Mouse (Mus musculus) heart, adult 2 months (tissue): ENCODE measurements around the gene Pkd1l2. TPM values are rescaled to one million over a fixed set of nuclear protein-coding genes. Genes with fewer than 3 reads are reported as not detected.
A peak's percentile ranks its signal among the peaks of the same experiment; 100 is the strongest.

Source experiments
- DNase-seq, 2 experiments: peaks; one replicate each; pipeline ENCODE4 v3.0.0; 2021
- H3K27ac ChIP-seq: fragments of 200-600 bp; 2 replicates; pipeline ENCODE4 v1.8.1; 2022
- H3K27me3 ChIP-seq: fragments of 200-500 bp; 2 replicates; pipeline ENCODE4 v1.6.1; 2012; ENCODE audit warnings: mild to moderate bottlenecking, low read length, inconsistent platforms, mixed read lengths; ENCODE audit not compliant: control insufficient read depth, insufficient read depth
- H3K36me3 ChIP-seq: fragments of 200-500 bp; 2 replicates; pipeline ENCODE4 v1.6.1; 2012; ENCODE audit warnings: low read length, inconsistent platforms; ENCODE audit not compliant: control insufficient read depth, insufficient read depth
- H3K4me1 ChIP-seq: fragments of 200-500 bp; 2 replicates; pipeline ENCODE4 v1.6.1; 2011; ENCODE audit warnings: low read length; ENCODE audit not compliant: control insufficient read depth, insufficient read depth
- H3K4me3 ChIP-seq: fragments of 200-600 bp; 2 replicates; pipeline ENCODE4 v1.8.1; 2022
- H3K79me2 ChIP-seq: fragments of 200-500 bp; replicated peaks from 2 replicates; pipeline ENCODE4 v1.6.1; 2012; ENCODE audit warnings: mild to moderate bottlenecking, inconsistent platforms, low read length, moderate library complexity, mixed read lengths; ENCODE audit not compliant: control insufficient read depth, insufficient read depth
- H3K9ac ChIP-seq: fragments of 200-500 bp; 2 replicates; pipeline ENCODE4 v1.6.1; 2012; ENCODE audit warnings: low read depth, mild to moderate bottlenecking, control low read depth, inconsistent platforms, low read length, mixed read lengths
- EP300 ChIP-seq: fragments of 200-500 bp; IDR thresholded peaks from 2 replicates; pipeline ENCODE4 v1.6.1; 2011; ENCODE audit warnings: low read depth, low read length, control low read depth; ENCODE audit not compliant: insufficient read depth
- POLR2A ChIP-seq: fragments of 200-500 bp; IDR thresholded peaks from 2 replicates; pipeline ENCODE4 v1.6.1; 2011; ENCODE audit warnings: mild to moderate bottlenecking, low read depth, low read length, control low read depth; ENCODE audit not compliant: insufficient read depth
- WGBS: fragments of 180-500 bp; shearing (Covaris S2); methylation state at CpG from one replicate; pipeline ENCODE4 v1.1.7; 2018; 5-methylcytosine and 5-hydroxymethylcytosine counted together
- intact Hi-C: fragments of 180-260 bp; cut with DNase I; formaldehyde crosslinking; loops from one replicate; pipeline ENCODE4 v1.15.1; 2025
- polyA plus RNA-seq: library from polyadenylated mRNA; depleted of rRNA; stranded (reverse); fragments of >200 nt; gene quantifications from 2 replicates; pipeline ENCODE4 v1.2.3, GENCODE M21; 2012; rRNA removed
- total RNA-seq, 2 experiments: library from RNA; stranded (reverse); gene quantifications; 2 replicates each; pipeline ENCODE4 v1.2.3; 2021

Pkd1l2 gene
- total and polyA plus RNA-seq, 3 experiments = not detected

- Histone ChIP-seq H3K9ac (peak overlapping the region; percentile 60), H3K36me3 (no peaks in the 10 kb centered on the region), H3K4me1 (peaks cover 8% of the 10 kb centered on the region), H3K27me3 (no peaks in the 10 kb centered on the region), H3K27ac (peak overlapping the region; percentile 72), H3K79me2 (peaks cover 4% of the 10 kb centered on the region), H3K4me3 (peak overlapping the region; percentile 54)
- 5% methylated on average over 21 of the region's 21 CpGs for WGBS
- intact Hi-C loops = no loop called here
- peak; percentile 51; the same call in 1 of the 2 replicates for TF ChIP-seq POLR2A
- TF ChIP-seq EP300 = no peak
- DNase-seq = peak; percentile 63 to 67
These were observed 135.9 kb downstream of the Pkd1l2 start for GRCm38 (mm10) chr8:116946268-116946838.

Other genes with a start within 250 kb of the Pkd1l2 start
- 10 to 100 TPM; 65.8 to 79.2 TPM for gene Cmc2, start 161.0 kb downstream of the Pkd1l2 start, total RNA-seq
- gene Cmc2, start 161.0 kb downstream of the Pkd1l2 start, polyA plus RNA-seq = 30.0 and 46.1 TPM in 2 replicates
- under 1 TPM; 0.37 to 0.89 TPM for gene Cenpn, start 160.7 kb downstream of the Pkd1l2 start, total RNA-seq
- gene Cenpn, start 160.7 kb downstream of the Pkd1l2 start, polyA plus RNA-seq = 0.74 and 1.3 TPM in 2 replicates
- gene Atmin, start 139.1 kb downstream of the Pkd1l2 start, total RNA-seq = 10 to 100 TPM; 14.4 to 16.5 TPM
- gene Atmin, start 139.1 kb downstream of the Pkd1l2 start, polyA plus RNA-seq = 9.3 and 14.5 TPM in 2 replicates
- gene 1700030J22Rik, start 103.5 kb downstream of the Pkd1l2 start, total RNA-seq = under 1 TPM; 0.44 to 0.68 TPM
- gene 1700030J22Rik, start 103.5 kb downstream of the Pkd1l2 start, polyA plus RNA-seq = 0.35 and 0.41 TPM in 2 replicates
- 10 to 100 TPM; 51.2 to 55.1 TPM for gene Gcsh, start 88.9 kb downstream of the Pkd1l2 start, total RNA-seq
- 34.8 and 63.6 TPM in 2 replicates for gene Gcsh, start 88.9 kb downstream of the Pkd1l2 start, polyA plus RNA-seq
- gene Bco1, start 13.4 kb upstream of the Pkd1l2 start, total RNA-seq = not detected
- 0.06 TPM in 1 of 2 replicates, not detected in the other for gene Bco1, start 13.4 kb upstream of the Pkd1l2 start, polyA plus RNA-seq
- 1 to 10 TPM; 4.2 to 5.2 TPM for gene Gan, start 75.7 kb upstream of the Pkd1l2 start, total RNA-seq
- gene Gan, start 75.7 kb upstream of the Pkd1l2 start, polyA plus RNA-seq = 1.7 and 2.6 TPM in 2 replicates
- gene Cmip, start 174.6 kb upstream of the Pkd1l2 start, total RNA-seq = 10 to 100 TPM; 20.1 to 20.8 TPM
- gene Cmip, start 174.6 kb upstream of the Pkd1l2 start, polyA plus RNA-seq = 11.8 and 13.6 TPM in 2 replicates